Mouse (Mus musculus) neural tube, embryonic 12.5 days (tissue): ENCODE results near the gene Rad51ap1. TPM values are rescaled to one million over a fixed set of nuclear protein-coding genes. Genes with fewer than 3 reads are reported as not detected.

ENCODE experiments used
- ATAC-seq: fragments of 200-750 bp; cut with Nextera tagmentation; 2 replicates; pipeline ENCODE4 v1.8.0; 2017; ENCODE audit warnings: low read depth, mild to moderate bottlenecking, moderate TSS enrichment, moderate library complexity; ENCODE audit not compliant: low FRiP score
- H3K27ac ChIP-seq: fragments of 300-500 bp; sonication (generic); 2 replicates; pipeline ENCODE4 v1.5.1; 2016
- H3K27me3 ChIP-seq: fragments of 300-500 bp; sonication (generic); replicated peaks from 2 replicates; pipeline ENCODE4 v1.6.1; 2016; ENCODE audit warnings: mild to moderate bottlenecking
- H3K36me3 ChIP-seq: fragments of 300-500 bp; sonication (generic); 2 replicates; pipeline ENCODE4 v1.6.1; 2016; ENCODE audit warnings: mild to moderate bottlenecking
- H3K4me1 ChIP-seq: fragments of 300-500 bp; sonication (generic); 2 replicates; pipeline ENCODE4 v1.6.1; 2016
- H3K4me2 ChIP-seq: fragments of 300-500 bp; sonication (generic); replicated peaks from 2 replicates; pipeline ENCODE4 v1.6.1; 2016; ENCODE audit warnings: mild to moderate bottlenecking
- H3K4me3 ChIP-seq: fragments of 300-500 bp; sonication (generic); 2 replicates; pipeline ENCODE4 v1.5.1; 2016
- H3K9ac ChIP-seq: fragments of 300-500 bp; sonication (generic); 2 replicates; pipeline ENCODE4 v1.6.1; 2016; ENCODE audit warnings: mild to moderate bottlenecking
- H3K9me3 ChIP-seq: fragments of 300-500 bp; sonication (generic); 2 replicates; pipeline ENCODE4 v1.6.1; 2016; ENCODE audit warnings: mild to moderate bottlenecking
- WGBS: fragments of 180-500 bp; shearing (Covaris S2); methylation state at CpG from one replicate; pipeline ENCODE4 v1.1.7; 2016; 5-methylcytosine and 5-hydroxymethylcytosine counted together
- polyA plus RNA-seq: library from polyadenylated mRNA; unstranded; fragments of >200 nt; fragmentation: Nextera tagmentation; extraction: Ambion mirVana; gene quantifications from 2 replicates; pipeline ENCODE4 v1.2.1, GENCODE M21; 2016

The Rad51ap1 gene
- polyA plus RNA-seq, 1 experiment from 2014 or later, result 39.0 TPM

DNA sequence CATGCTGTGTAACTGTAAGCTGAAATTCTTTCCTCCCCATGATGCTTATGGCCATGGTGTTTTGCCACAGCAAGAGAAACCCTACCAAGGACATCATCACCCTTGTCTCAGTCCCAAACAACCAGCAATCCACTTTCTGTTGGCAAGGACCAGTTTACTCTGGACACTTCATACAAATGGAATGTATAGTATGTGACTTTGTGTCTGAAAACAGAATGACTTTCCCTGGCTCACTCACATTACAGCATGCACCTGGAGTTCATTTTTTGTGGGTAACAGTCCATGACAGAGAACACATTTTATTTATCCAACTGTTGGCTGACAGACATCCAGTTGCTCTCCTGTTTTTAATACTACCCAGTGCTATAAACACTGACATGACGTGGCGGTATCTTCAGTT is 6.5 kb downstream of the Rad51ap1 start:
- Histone ChIP-seq H3K4me2 (no peak overlapping the region), H3K27ac (no peak overlapping the region), H3K36me3 (peaks cover 33% of the 10 kb centered on the region), H3K4me3 (no peak overlapping the region), H3K9ac (no peak overlapping the region), H3K27me3 (no peaks in the 10 kb centered on the region), H3K4me1 (no peaks in the 10 kb centered on the region), H3K9me3 (no peaks in the 10 kb centered on the region)
- WGBS, result 90% methylated on average over 2 of the region's 2 CpGs
- no peak for ATAC-seq

DNA sequence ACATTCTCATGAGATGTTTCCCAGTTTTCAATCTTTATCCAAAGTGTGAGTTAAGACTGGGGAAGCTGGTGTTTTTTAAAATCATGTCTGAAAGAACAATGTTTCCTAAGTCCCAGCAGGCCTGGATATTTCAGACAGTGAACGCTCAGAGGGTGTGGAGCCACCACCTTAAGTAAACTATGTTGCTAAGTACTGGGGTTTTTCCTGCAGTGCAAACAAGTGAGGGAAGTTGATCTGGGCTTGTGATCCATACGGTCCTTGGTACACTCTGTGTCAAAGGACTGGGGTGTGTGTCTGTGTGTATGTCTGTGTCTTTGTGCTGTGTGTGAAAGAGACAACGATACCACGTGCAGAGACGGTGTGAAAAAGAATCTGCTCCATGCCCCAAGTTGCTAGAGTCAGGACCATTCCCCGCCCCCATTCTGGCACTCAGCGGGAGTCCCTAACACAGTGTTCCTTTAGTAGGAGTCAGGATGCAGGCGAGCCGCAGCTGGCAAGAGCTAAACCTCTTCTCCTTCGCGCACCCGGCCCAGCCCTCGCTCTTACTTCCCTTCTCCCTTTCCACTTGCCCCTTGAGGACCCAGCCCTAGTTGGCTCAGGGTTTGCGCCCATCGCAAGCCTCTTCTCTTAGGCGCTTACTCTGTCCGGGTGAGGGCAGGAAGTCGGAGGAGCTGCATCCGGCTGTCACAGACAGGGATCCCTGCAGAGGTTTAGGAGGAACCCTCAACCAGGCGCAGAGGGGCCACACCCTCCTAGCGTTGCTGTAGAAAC is 18.1 kb downstream of the Rad51ap1 start, which contains the start of gene Dyrk4:
Gene Dyrk4, minus strand, starts transcription at position 729 of the 771 bp plus-strand sequence.
- H3K9me3 ChIP-seq, result no peaks in the 10 kb centered on the region
- H3K27ac ChIP-seq, result no peak within 1 kb of the TSS
- H3K9ac ChIP-seq, result no peak within 1 kb of the TSS
- H3K4me1 ChIP-seq, result no peaks in the 10 kb centered on the region
- H3K36me3 ChIP-seq, result peaks cover 33% of the 10 kb centered on the region
- peak within 1 kb of the TSS; percentile 47 for H3K4me2 ChIP-seq
- no peak for ATAC-seq
- H3K4me3 ChIP-seq, result no peak within 1 kb of the TSS
- 9% methylated on average over 21 of the region's 21 CpGs for WGBS
- H3K27me3 ChIP-seq, result no peaks in the 10 kb centered on the region

DNA sequence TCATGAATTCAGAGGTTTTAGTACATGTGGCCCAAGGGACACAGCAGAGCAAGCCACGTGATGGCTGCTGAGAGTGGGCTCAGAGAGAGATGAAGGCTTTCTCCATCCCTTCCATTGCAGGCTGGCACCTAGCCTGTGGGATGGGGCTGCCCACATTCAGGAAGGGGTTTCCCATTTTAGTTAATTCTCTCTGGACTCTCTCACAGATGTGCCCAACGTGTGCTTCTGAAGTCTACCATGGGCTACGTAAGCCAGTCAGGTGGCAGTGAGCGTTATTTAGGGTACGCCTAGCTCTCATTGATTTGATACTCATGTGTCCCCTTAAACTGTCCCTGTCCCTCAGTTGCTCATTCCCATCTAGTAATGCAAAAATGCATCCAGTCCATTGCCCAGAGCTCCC is 24.5 kb downstream of the Rad51ap1 start:
- no peak for ATAC-seq
- no peaks in the 10 kb centered on the region for H3K36me3 ChIP-seq
- WGBS, result 82% methylated on average over 5 of the region's 5 CpGs

DNA sequence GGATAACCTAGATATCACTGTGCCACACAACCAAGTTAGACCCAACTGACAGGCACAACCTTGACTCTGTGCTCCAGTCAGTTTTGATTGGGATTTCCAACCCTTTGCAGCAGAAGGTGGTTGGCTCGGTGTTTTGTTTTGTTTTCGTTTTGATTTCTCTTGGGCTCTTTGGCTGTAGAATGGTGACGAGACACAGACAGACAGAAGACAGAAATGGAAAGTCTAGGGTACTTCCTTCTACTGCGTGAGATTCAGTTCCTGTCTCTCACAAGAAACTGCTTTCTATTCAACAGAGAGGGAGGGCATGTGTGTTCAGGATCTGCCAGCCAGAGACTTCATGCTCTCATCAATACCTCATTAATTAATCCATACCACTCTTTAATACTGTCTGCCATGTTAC is 28.7 kb downstream of the Rad51ap1 start:
- Histone ChIP-seq H3K27ac (no peak overlapping the region), H3K9ac (no peak overlapping the region), H3K4me1 (no peaks in the 10 kb centered on the region), H3K9me3 (no peaks in the 10 kb centered on the region), H3K4me2 (no peak overlapping the region), H3K36me3 (no peaks in the 10 kb centered on the region), H3K4me3 (no peak overlapping the region), H3K27me3 (no peaks in the 10 kb centered on the region)
- no peak for ATAC-seq
- WGBS, result 88% methylated on average over 4 of the region's 4 CpGs

More for the DNA sequence above, 24.5 kb downstream of the Rad51ap1 start:
- H3K4me3 ChIP-seq, result no peak overlapping the region
- H3K9ac ChIP-seq, result no peak overlapping the region
- no peak overlapping the region for H3K27ac ChIP-seq
- no peak overlapping the region for H3K4me2 ChIP-seq
- H3K4me1 ChIP-seq, result no peaks in the 10 kb centered on the region
- H3K9me3 ChIP-seq, result no peaks in the 10 kb centered on the region
- no peaks in the 10 kb centered on the region for H3K27me3 ChIP-seq

DNA sequence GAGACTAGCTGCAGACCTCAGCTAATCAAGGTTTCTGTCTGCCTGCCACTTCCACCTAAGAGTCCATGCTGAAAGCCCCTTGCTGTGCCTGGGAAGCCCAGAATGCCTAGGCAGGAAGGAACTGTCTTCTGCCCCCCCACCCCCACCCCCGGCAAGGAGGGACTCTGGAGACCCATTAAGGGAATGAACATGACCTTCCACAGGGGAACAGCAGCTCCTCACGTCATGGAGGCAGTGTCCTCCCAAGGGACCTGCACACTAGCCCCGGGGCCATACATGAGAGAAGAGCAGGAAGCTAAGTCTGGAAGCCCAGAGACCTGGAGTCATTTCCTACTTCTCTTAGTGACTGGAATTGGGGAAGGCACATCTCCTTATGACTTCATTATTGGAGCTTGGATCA is 31.5 kb downstream of the Rad51ap1 start:
- no peak overlapping the region for H3K4me2 ChIP-seq
- H3K36me3 ChIP-seq, result no peaks in the 10 kb centered on the region
- no peaks in the 10 kb centered on the region for H3K4me1 ChIP-seq
- 78% methylated on average over 3 of the region's 3 CpGs for WGBS
- H3K4me3 ChIP-seq, result no peak overlapping the region
- no peak overlapping the region for H3K9ac ChIP-seq
- no peak overlapping the region for H3K27ac ChIP-seq
- no peaks in the 10 kb centered on the region for H3K27me3 ChIP-seq
- ATAC-seq, result no peak
- H3K9me3 ChIP-seq, result no peaks in the 10 kb centered on the region

DNA sequence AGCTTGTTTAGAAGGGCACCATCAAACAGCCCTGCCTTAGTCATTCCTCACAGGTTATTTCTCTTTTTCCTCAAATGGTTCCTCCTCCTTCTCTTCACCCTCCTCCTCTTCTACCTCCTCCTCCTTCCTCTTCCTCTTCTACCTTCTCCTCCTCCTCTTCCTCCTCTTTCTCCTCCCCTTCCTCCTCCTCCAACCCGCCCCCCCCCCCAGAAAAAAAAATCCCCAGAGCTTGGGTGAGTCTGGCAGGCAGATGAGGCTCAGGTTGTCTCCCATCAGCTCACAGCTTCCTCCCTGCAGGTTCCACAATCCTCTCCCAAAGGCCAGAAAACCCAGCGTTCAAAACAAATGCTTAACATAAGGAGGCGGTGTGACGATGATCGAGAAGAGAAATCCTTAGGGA is 32.0 kb downstream of the Rad51ap1 start:
- ATAC-seq, result no peak
- Histone ChIP-seq H3K9ac (no peak overlapping the region), H3K36me3 (no peaks in the 10 kb centered on the region), H3K4me1 (no peaks in the 10 kb centered on the region), H3K9me3 (no peaks in the 10 kb centered on the region), H3K4me2 (no peak overlapping the region), H3K27me3 (no peaks in the 10 kb centered on the region), H3K4me3 (no peak overlapping the region), H3K27ac (no peak overlapping the region)
- WGBS, result 69% methylated on average over 5 of the region's 5 CpGs

DNA sequence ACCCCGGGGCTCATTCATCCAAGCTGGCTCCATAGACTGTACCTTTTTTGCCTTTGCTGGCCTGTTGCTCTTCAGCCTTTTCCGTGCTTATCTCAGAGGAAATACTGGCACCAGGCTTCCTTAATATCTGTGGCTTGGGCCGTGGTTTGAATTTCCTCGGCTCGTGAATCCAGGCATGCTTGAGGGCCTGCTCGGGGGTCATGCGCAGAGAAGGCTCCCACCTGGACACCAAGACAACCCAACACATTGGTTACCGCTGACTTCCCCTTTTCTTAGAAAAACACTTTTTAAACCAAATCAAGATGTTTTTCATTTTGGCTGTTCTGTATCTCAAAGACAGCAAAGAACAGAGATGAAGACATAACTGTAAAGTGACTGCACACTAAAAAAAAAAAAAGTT is 62.3 kb downstream of the Rad51ap1 start:
- no peak overlapping the region for H3K4me2 ChIP-seq
- H3K4me1 ChIP-seq, result no peaks in the 10 kb centered on the region
- no peaks in the 10 kb centered on the region for H3K36me3 ChIP-seq
- no peak overlapping the region for H3K4me3 ChIP-seq
- H3K27ac ChIP-seq, result no peak overlapping the region
- H3K9me3 ChIP-seq, result no peaks in the 10 kb centered on the region
- 90% methylated on average over 8 of the region's 8 CpGs for WGBS
- H3K27me3 ChIP-seq, result no peaks in the 10 kb centered on the region
- no peak overlapping the region for H3K9ac ChIP-seq
- ATAC-seq, result no peak

Other genes with a start within 250 kb of the Rad51ap1 start
- 12.0 and 16.9 TPM in 2 replicates for gene Kcna6, start 198.9 kb downstream of the Rad51ap1 start, polyA plus RNA-seq
- gene Ndufa9, start 90.5 kb downstream of the Rad51ap1 start, polyA plus RNA-seq, result 191 TPM in 2 replicates
- 0.08 and 0.17 TPM in 2 replicates for gene Akap3, start 86.5 kb downstream of the Rad51ap1 start, polyA plus RNA-seq
- not detected in 2 replicates for gene Dyrk4, start 17.7 kb downstream of the Rad51ap1 start, polyA plus RNA-seq
- 22.4 and 24.5 TPM in 2 replicates for gene D6Wsu163e, start 375 bp upstream of the Rad51ap1 start, polyA plus RNA-seq
- 0.13 and 0.34 TPM in 2 replicates for gene Fgf6, start 76.0 kb upstream of the Rad51ap1 start, polyA plus RNA-seq
- not detected in 2 replicates for gene Fgf23, start 133.3 kb upstream of the Rad51ap1 start, polyA plus RNA-seq
- 7.9 and 8.3 TPM in 2 replicates for gene Tigar, start 170.0 kb upstream of the Rad51ap1 start, polyA plus RNA-seq
- gene Ccnd2, start 212.6 kb upstream of the Rad51ap1 start, polyA plus RNA-seq, result 399 and 445 TPM in 2 replicates